Mouse (Mus musculus) thymus, postnatal 25 days (tissue): ENCODE results near the gene Hist1h4b.
"Not testable (repeated sequence)": the region's sequence is repeated elsewhere in the genome, so short reads cannot be mapped to it uniquely, and the experiment has no call there.

Experiments used
- DNase-seq: peaks from one replicate; pipeline ENCODE4 v3.0.0; 2022

Gene Hist1h4b

GRCm38 (mm10) chr13:23757921-23758320 is 1.1 kb downstream of the Hist1h4b start:
- DNase-seq: no peak

GRCm38 (mm10) chr13:23759251-23759771 is 2.5 kb downstream of the Hist1h4b start:
- DNase-seq: no peak

GRCm38 (mm10) chr13:23759916-23760239 is 3.1 kb downstream of the Hist1h4b start:
- no peak for DNase-seq

GRCm38 (mm10) chr13:23760240-23760971 is 3.6 kb downstream of the Hist1h4b start:
- peak; percentile 56 for DNase-seq

- DNase-seq: peak; percentile 98
These were observed 4.4 kb downstream of the Hist1h4b start, which contains the start of gene Hist1h4a for GRCm38 (mm10) chr13:23760972-23761864. TSS of gene Hist1h4a (minus strand) at chr13:23761230.

- DNase-seq: peak; percentile 75
These were observed 5.3 kb downstream of the Hist1h4b start, which contains the start of gene Hist1h3a for GRCm38 (mm10) chr13:23761871-23762821. TSS of gene Hist1h3a (minus strand) at chr13:23762386.

GRCm38 (mm10) chr13:23763242-23763585 is 6.4 kb downstream of the Hist1h4b start:
- no peak for DNase-seq

- peak; percentile 92 for DNase-seq
These were observed 6.9 kb downstream of the Hist1h4b start, which contains the start of gene Hist1h1a for GRCm38 (mm10) chr13:23763586-23764323. TSS of gene Hist1h1a (plus strand) at chr13:23763666.

- no peak for DNase-seq
These were observed 7.7 kb downstream of the Hist1h4b start for GRCm38 (mm10) chr13:23764324-23765171.

GRCm38 (mm10) chr13:23765172-23765513 is 8.3 kb downstream of the Hist1h4b start:
- no peak for DNase-seq

GRCm38 (mm10) chr13:23766772-23767171 is 10.0 kb downstream of the Hist1h4b start:
- no peak for DNase-seq

- DNase-seq: no peak
These were observed 12.1 kb downstream of the Hist1h4b start for GRCm38 (mm10) chr13:23768834-23769397.

GRCm38 (mm10) chr13:23769613-23770012 is 12.8 kb downstream of the Hist1h4b start, which contains the start of gene Trim38:
TSS of gene Trim38 (plus strand) at chr13:23769913.
- DNase-seq: not testable (repeated sequence)

- no peak for DNase-seq
These were observed 15.9 kb downstream of the Hist1h4b start for GRCm38 (mm10) chr13:23772561-23773313.

GRCm38 (mm10) chr13:23778339-23778738 is 21.5 kb downstream of the Hist1h4b start:
- no peak for DNase-seq

- DNase-seq: no peak
These were observed 22.2 kb downstream of the Hist1h4b start for GRCm38 (mm10) chr13:23779025-23779424.

GRCm38 (mm10) chr13:23792520-23792919 is 35.7 kb downstream of the Hist1h4b start:
- peak; percentile 41 for DNase-seq

GRCm38 (mm10) chr13:23799405-23799804 is 42.6 kb downstream of the Hist1h4b start:
- no peak for DNase-seq

- no peak for DNase-seq
These were observed 47.7 kb downstream of the Hist1h4b start for GRCm38 (mm10) chr13:23804532-23804931.
